Mouse (Mus musculus) large intestine, adult 2 months (tissue): ENCODE data around the gene Pfn1. TPM values are rescaled to one million over a fixed set of nuclear protein-coding genes. Genes with fewer than 3 reads are reported as not detected.

Source experiments
- DNase-seq: peaks from one replicate; pipeline ENCODE4 v3.0.0-alpha.2; 2012; ENCODE audit warnings: low read depth, low spot score
- WGBS: fragments of 180-500 bp; shearing (Covaris S2); methylation state at CpG from one replicate; pipeline ENCODE4 v1.1.7; 2018; 5-methylcytosine and 5-hydroxymethylcytosine counted together
- polyA plus RNA-seq: library from polyadenylated mRNA; depleted of rRNA; stranded (reverse); fragments of >200 nt; gene quantifications from 2 replicates; pipeline ENCODE4 v1.2.3, GENCODE M21; 2012

Gene Pfn1
- polyA plus RNA-seq, 1 experiment = 2,199 TPM

DNA sequence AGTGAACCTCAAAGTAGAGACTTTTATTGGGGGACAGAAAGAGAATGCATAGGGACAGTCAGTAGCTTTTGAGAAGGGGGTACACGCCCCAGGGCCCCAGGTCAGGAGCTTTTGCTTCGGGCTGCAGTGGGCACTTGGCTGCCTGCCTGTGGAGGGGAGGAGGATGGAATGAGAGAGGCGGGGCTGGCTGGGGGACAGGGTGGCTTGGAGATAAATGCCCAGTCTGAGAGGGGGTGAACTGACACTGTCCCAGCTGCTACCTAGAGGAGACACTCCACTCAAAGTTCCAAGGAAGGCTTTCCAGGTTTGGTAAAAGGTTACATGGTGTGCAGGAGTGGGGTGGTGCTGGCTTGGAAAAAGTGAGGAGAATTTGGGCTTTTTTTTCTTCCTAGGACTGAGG, 2.5 kb upstream of the Pfn1 start, which contains the start of gene Eno3:
Gene Eno3, plus strand, starts transcription at position 239 of the 400 bp plus-strand sequence.
- 45% methylated on average over 3 of the region's 3 CpGs for WGBS

DNA sequence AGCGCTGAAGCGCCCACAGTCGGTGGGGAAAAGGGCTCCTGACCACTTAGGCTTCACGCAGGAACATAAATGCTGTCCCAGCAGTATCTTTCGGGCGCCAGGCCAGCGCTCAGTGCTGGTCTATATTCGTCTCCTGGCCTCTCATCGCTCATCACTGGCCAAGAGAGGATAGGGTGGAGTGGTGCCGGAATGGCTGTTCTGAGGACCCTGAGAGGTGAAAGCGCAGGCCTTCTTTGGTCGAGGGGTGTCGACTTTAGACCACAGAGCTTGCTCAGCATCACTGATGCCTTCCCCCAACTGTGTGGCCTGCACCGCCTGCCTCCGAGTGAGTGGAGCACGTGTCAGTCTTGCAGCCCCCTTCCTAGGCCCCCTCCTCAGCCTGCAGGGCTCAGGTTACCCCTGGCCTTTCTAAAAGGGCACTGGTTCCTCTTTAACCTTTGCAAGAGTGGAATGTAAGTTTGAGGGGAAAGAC, 2.0 kb upstream of the Pfn1 start:
- WGBS = 20% methylated on average over 16 of the region's 16 CpGs
- DNase-seq = no peak

More for the DNA sequence above, 2.5 kb upstream of the Pfn1 start, which contains the start of gene Eno3:
- DNase-seq = no peak

DNA sequence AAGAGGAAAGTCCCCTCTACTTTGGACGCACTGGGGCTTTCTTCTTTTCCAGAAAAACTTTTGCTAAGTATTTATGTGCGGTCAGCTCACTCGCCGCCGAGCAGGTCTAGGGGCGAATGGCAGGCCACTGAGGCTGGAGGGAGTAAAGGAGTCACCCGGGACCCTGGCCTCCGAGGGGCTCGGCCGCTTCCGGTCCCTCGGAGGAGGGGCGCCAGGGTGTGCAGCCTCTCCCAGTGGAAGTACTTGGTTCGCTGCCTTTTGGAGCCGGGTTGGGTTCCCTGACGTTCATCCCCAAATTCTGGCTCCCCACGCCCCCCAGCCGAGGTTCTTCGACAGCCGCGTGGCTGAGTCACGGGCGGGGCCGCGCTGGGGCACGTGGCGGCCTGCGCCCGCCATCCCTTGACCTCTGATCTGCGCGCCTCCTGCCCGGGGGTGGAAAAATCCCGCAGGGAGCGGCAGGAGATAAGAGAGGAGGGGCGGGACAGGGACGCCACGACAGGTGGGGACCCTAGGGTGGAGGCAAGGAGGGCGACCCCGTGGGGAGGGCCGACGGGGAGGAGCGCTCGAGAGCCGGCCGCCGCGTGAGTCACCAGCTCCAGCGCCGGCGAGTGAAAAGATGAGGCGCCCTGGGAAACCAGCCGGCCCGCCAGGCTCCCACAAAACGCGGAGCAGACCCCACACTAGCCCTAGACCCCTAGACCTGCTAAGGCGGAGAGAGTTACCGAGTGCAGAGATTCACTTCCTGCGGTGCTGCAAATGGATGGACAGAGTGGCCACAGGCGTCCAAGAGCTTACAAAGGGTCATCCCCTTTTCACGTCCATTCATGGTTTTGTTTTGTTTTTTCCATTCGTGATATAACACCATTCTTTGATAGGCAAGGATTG, 1.4 kb upstream of the Pfn1 start:
- WGBS = 1% methylated on average over 61 of the region's 61 CpGs
- no peak for DNase-seq

DNA sequence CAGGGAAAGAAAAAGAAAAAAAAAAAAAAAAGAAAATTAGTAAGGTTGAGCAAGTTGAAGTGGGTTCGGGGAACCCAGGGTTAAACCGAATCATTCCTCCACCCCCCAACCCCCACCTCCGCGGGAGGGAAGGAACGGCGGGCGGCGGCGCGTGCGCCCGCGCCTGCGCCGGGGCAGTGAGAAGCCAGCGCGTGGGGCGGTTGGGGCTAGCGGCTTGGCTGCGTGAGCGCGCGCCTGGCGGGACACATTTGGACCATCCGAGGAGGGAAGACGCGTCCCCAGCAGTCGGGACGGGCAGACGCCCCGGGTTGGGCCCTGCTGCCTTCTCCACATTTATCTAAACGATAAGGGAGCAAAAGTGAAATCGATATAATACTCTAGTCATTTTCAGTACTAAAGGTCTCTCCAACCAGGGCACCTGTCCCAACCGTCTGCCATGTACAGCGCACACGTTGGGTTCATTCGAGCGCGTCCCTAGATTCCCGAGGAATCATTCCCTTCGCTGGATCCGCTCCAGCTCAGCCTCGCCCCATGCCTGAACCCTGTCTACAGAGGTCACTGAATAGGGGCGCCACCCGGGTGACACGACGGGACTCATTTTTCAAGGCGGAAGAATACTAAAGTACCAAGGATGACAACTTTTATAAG, 603 bp upstream of the Pfn1 start:
- under 1% methylated on average over 48 of the region's 48 CpGs for WGBS
- no peak for DNase-seq

DNA sequence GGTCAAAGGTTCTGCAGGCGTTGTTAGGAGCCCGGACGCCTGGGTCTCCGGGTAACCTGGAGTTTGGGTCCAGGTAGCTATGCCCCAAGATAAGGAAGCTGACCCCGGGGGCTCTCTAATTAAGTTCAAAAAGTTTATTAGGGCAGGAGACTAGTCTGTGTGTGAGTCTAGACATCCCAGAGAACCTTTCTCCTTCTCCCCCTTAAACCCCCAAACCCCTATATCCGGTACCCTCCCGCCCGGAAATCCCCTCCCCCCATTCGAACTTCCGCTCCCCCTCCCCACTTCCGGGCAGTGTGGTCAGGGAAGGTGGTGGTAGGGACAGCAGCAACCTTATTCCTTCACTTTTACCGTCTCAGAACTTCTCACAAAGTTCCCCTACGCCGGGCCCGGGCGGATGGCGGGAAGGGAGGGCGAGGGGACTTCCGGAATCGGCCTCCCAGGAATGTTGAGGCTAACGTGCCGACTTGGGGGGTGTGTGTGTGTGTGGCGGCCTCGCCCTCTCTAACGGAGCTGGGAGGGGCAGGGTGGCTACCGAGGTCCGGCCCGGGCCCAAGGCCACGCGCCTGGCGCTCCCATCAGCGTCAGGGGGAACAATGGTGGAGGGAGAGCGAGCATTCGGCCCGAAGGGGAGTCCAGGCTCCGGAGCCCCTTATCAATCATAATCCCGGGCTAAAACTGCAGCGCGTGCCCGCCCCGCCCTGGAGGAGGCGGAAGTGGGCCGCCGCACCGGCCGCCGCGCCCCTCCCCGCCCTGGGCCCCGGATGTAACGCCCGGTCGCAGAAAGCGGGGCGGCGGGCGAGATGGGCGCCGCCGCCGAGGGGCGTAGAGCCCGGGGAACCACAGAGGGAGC, 873 bp downstream of the Pfn1 start:
- 1% methylated on average over 63 of the region's 63 CpGs for WGBS
- DNase-seq = no peak

DNA sequence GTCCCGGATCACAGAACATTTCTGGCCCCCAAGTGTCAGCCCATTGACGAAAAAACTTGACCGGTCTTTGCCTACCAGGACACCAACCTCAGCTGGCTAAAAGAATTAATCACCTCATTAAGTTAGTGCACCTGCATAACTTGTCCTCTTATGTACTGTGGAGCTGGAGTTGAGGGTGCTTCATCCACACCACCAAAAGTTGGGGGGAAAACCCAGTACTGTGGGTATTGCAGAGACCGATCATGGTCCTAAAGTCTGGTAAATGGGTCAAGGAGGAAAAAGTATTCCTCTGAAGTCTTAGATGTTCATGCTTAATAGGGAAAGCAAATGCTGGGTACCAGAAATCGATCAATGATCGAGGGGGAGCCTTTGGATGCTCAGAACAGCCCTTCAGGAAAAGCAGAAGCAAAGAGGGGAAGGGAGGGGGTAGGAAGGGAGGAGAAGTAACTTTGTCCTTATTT, 1.5 kb downstream of the Pfn1 start:
- DNase-seq = no peak
- WGBS = 7% methylated on average over 6 of the region's 6 CpGs

DNA sequence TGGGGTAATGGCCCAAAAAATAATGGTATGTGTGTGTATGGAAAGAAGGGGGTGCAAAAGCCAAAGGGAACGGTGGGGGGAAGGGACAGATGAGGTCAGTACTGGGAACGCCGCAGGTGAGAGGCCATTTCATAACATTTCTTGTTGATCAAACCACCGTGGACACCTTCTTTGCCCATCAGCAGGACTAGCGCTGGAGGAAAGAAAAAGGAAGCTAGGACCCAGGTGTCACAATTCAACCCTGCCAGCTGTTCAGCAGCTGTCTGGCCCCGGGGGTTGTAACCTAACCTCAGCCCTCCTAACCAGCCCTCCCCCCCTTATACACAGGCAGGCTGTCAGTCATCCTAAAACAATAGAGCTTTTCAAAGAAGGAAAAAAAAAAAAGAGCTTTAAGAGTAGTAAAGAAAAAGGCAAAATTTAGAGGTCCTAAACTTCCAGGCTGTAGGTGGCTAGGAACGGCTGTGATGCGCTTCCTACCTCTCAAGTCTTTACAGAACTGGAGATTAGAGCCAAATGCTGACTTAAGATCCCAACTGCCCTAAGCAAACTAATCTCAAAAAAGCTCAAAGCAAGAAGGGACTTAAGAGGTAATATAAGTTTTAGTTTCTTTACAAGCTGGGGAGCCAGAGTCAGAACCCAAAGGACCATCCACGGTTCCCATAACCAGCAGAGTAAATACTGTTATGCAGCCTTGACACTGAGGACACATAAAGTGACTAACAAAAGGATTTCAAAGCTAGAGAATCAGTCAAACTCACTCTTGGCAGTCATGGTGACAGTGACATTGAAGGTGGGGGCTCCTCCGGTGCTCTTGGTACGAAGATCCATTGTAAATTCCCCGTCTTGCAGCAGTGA, 2.2 kb downstream of the Pfn1 start:
- WGBS = 16% methylated on average over 12 of the region's 12 CpGs
- DNase-seq = no peak

DNA sequence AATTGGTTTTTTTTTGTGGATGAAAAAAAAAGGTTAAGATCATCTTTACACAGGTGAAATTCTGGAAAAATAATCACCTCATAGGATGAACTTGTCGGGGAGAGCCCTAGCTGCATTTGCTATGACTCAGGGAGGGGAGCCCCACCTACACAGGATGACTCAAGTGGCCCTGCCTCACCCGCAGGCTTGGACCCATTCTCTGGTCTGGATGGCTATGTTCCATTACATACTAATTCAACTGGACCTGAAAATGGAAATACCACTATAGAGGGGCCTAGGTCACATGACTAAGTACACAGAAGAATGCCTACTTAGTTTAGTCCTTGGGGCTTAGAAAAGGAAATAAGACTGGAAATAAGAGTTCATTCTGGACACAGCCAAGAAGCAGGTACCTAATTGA, 3.1 kb downstream of the Pfn1 start:
- DNase-seq = no peak

DNA sequence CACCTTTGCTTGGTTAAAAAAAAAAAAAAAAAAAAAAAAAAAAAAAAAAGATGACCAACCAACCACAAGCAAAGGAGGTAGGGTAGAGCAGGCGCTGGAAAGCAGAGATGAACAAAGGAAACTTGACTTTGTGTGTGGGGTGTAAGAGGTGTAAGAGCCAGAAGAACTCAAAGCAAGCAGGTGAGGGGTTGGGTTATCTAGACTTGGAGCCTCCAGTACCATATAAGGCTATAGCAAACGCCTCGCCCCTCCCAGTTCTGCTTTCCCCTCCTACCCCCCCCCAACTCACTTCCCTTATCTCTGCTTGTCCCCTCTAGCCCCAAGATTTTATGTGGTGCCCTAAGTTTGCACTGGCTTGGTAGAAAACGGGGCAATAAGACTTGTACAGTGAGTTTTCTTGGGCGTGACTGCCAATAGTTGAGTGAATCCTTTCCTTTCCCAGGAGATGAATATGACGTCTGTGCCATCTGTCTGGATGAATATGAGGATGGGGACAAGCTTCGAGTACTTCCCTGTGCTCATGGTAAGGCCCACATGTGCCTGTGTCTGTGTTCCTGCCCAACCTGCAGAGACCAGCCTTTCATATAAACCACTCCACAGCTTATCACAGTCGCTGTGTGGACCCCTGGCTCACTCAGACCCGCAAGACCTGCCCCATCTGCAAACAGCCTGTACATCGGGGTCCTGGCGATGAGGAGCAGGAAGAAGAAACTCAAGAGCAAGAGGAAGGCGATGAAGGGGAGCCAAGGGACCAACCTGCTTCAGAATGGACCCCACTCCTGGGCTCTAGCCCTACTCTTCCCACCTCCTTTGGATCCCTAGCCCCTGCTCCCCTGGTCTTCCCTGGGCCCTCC, 3.9 kb downstream of the Pfn1 start:
- 34% methylated on average over 12 of the region's 12 CpGs for WGBS
- no peak for DNase-seq

More for the DNA sequence above, 3.1 kb downstream of the Pfn1 start:
- 4% methylated on average over 2 of the region's 2 CpGs for WGBS

DNA sequence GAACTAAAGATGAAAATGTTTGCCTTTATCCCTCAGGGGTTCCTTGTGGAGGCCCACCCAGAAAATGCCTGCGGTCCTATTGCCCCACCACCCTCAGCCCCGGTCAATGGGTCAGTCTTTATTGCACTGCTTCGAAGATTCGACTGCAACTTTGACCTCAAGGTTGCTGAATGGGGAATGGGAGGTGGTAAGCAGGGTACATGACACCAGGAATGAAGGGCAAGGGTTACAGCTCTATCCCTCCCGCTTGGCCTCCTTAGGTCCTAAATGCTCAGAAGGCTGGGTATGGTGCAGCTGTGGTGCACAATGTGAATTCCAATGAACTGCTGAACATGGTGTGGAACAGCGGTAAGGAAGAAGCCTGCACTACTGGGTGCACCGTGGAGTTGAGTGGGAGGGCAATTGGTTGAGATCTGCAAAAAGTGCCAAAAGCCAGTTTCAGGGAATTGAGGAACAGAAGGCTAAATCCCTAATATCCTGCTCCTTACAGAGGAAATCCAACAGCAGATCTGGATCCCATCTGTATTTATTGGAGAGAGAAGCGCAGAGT, 5.2 kb downstream of the Pfn1 start:
- no peak for DNase-seq
- 46% methylated on average over 8 of the region's 8 CpGs for WGBS

DNA sequence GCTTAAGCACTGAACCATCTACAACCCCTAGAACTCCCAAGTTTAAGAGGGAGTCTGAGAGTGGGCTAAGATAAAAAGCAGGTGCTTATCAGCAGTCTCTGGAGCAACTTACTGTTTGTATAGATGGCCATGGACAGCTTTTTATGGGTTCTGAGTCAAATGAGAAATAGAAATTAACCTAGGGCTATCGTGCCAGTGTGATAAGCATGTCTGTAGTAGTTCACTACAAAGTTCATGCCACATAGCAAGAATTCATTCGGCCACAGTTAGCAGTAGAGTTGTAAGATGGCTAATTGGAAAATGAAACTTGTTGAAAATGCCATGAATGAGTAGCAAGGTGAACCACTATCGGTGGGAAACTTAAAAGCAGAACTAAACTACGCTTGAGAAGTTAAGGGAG, 5.9 kb downstream of the Pfn1 start:
- WGBS = 35% methylated on average over 4 of the region's 4 CpGs
- no peak for DNase-seq

DNA sequence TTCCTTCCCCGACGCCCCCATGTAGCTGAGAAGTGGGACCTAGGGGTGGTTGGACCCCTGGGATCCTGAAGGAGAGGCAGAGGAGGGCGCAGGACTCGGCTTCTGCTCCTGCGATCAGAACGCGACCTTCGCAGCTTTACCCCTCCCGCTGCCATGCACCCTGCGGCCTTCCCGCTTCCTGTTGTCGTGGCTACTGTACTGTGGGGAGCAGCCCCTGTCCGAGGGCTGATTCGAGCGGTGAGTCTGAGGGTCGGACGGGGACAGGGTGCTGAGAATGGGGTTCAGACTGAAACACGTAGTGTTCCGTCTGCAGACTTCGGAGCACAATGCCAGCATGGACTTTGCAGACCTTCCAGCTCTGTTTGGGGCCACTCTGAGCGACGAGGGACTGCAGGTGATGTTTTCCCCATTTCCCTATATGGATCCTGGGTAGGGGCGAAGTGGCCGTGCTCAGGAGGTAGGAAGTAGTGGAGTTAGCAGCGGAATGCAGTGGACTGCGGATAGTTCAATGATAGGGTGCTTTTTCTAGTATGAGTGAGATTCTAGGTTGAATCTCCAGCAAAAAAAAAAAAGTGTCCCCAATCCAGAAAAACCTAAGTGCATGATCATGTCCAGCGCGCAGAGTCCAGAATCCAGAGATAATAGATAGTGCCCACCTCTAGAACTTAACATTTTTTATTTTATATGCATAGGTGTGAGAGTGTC, 6.6 kb downstream of the Pfn1 start:
- WGBS = 2% methylated on average over 28 of the region's 28 CpGs
- no peak for DNase-seq

DNA sequence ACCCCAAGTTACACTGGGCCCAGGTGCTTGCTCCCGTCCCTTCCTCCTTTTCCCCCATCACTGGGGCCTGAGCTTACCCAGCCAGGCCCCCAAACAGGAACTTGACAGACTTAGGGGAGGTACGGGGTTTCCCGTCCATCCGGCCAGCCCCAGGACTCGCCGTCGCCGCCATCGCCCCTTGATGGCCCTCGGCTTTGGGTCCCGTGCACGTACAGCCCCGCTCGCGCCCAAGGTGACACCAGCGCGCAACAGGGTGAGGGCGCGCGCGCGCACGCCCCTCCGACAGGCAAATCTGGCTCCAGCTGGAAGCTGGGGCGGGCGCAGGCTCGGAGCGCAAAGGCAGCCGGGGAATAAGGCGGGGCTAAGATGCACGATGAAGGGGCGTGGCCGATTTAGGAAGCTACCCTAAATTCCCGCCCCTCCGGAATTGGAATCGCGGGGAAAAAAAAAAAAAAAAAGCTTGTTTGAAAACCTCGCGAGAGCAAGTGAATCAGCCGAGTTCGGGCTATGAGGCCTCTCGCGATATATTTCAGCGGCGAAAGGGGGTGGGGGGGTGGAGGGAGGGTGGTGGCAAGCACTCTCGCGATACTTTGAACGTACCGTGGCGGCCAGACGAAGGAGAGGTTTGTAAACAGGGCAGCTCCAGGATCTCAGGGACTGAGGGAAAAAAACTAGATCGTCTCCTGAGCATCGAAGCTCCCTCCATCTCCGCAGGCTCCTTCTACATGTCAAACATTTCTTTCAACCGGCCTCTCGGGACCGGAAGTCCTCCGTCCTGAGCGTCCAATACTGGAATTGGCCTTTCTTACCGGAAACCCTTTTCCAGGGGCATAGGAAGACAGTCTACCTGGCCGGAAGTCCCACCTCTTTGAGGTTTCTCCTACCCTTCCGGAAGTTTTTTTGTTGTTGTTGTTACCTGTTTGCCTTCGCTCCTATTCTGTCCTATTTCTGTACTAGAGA, 7.5 kb downstream of the Pfn1 start, which contains the start of the genes Rnf167 and Slc25a11:
Gene Rnf167, plus strand, starts transcription at position 545 of the 960 bp plus-strand sequence.
Gene Slc25a11, minus strand, starts transcription at position 789 of the 960 bp plus-strand sequence.
- DNase-seq = peak; percentile 94
- WGBS = under 1% methylated on average over 63 of the region's 63 CpGs

DNA sequence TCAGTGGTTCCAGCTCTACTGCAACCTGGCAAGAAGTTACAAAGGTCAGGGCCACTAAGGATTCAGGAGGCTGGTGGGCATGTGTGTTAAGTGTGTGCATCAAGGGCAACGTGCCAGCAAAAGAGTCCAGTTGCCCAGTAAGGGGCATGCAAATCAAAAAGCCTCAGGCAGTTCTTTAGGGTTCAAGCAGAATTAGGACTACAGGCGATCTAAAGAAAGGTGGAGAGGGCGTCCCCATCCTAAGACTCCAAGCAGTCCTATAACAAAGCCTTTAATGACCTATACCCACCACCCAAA, 8.2 kb downstream of the Pfn1 start:
- 2% methylated on average over 3 of the region's 3 CpGs for WGBS

DNA sequence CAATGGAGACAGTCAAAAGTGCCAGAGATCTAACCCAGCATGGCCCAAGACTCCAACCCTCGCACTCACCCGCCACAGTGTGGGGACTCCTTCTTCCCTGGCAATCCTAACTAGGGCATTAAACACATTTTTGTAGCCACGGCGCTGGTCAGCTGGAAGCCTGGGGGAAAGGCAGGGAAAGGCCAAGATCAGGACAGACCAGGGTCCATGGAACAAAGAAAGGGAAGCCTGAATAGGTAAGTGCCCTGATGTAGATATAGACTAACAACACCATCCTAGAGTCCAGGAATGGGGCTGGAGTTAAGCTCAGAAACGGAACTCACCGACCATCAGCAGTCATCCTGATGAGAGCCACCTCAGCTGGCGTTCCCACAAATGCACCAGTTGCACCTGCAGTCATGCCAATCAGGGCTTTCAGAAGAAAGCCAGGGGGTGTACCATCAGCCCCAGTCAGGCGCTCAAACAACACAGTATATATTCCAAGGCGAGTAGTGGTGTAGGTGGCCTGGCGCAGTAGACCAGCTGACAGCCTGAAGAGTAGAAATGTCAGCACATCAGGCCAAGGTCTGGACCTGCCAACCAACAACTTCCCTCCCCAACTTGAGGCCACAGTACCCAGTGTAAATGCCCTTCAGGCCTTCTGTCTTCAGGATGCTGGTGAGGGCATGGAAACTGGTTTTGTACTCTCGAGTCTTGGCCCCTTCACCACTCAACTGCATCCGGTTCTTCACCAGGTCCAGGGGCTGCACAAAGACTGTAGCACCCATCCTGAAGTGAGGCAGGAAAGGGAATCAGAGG, 8.8 kb downstream of the Pfn1 start:
- 78% methylated on average over 12 of the region's 12 CpGs for WGBS

More for the DNA sequence above, 8.2 kb downstream of the Pfn1 start:
- DNase-seq = no peak

More for the DNA sequence above, 8.8 kb downstream of the Pfn1 start:
- no peak for DNase-seq
